Mouse (Mus musculus): ENCODE data around the gene Hoxc6. TPM values are rescaled to one million over a fixed set of nuclear protein-coding genes. Genes with fewer than 3 reads are reported as not detected.

Hoxc6 gene
- polyA plus RNA-seq, 1 experiment, result 0.16 TPM

DNA sequence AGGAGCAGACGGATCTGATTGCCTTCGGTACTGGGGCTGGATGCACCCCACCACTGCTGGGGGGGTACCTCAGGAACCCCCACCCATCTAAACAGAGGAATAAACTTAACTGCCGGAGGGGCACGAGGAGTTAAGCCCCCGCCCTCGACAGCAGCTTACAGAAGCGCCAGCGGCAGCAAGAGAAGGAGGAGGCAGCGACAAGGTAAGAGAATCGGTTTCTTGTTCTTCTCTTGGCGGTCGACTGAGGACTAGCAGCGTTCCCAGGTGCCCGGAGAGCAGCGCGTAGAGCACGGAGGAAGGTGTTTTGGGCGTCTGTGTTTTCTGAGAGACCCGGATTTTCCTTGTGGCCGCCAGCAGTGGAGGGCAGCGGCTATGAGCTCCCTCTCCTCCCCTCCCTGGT, 25.8 kb upstream of the Hoxc6 start:
- Histone ChIP-seq H3K4me3 (replicated peaks; ENCODE audit: insufficient read depth, low read depth, low read length) (no peak overlapping the region), H3K4me1 (ENCODE audit: control insufficient read depth, insufficient read depth, low read length) (no peaks in the 10 kb centered on the region), H3K27ac (ENCODE audit: insufficient read depth, low read length) (no peak overlapping the region), H3K27me3 (ENCODE audit: control insufficient read depth, insufficient read depth, low read length) (peaks cover 21% of the 10 kb centered on the region; the same call in 1 of the 2 replicates)
- WGBS, result 1% methylated on average over 21 of the region's 21 CpGs
- no peak for DNase-seq
- TF ChIP-seq POLR2A (IDR thresholded peaks at IDR 0.05; ENCODE audit: borderline replicate concordance, insufficient read depth, low read length), result no peak
- no peak for TF ChIP-seq CTCF (IDR thresholded peaks at IDR 0.05; ENCODE audit: borderline replicate concordance, insufficient read depth, low read depth, low read length)

DNA sequence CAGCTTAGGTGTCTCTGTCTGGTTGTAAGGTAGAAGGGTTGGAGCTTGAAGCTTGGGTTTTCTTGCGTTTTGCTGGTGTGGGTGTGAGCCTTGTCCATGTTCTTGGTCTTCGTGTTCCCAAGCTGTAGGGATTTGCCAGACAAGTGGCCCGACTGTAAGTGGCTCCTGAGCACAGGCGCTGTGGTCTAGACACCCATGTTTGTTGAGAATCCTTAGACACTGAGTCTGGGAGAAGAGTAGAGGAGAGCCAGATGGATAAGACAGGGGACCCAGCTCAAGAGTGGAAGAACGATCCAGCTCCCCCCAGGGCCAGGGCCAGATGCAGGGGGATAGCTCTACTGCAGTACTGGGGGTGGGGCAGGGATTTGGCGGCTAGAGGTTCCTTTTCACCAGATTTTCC, 25.3 kb upstream of the Hoxc6 start:
- DNase-seq, result no peak
- H3K27ac ChIP-seq (ENCODE audit: insufficient read depth, low read length), result no peak overlapping the region
- no peaks in the 10 kb centered on the region for H3K4me1 ChIP-seq (ENCODE audit: control insufficient read depth, insufficient read depth, low read length)
- 5% methylated on average over 6 of the region's 6 CpGs for WGBS
- no peak overlapping the region for H3K4me3 ChIP-seq (replicated peaks; ENCODE audit: insufficient read depth, low read depth, low read length)
- TF ChIP-seq POLR2A (IDR thresholded peaks at IDR 0.05; ENCODE audit: borderline replicate concordance, insufficient read depth, low read length) (no peak), CTCF (IDR thresholded peaks at IDR 0.05; ENCODE audit: borderline replicate concordance, insufficient read depth, low read depth, low read length) (no peak)
- peaks cover 23% of the 10 kb centered on the region; the same call in 1 of the 2 replicates for H3K27me3 ChIP-seq (ENCODE audit: control insufficient read depth, insufficient read depth, low read length)

DNA sequence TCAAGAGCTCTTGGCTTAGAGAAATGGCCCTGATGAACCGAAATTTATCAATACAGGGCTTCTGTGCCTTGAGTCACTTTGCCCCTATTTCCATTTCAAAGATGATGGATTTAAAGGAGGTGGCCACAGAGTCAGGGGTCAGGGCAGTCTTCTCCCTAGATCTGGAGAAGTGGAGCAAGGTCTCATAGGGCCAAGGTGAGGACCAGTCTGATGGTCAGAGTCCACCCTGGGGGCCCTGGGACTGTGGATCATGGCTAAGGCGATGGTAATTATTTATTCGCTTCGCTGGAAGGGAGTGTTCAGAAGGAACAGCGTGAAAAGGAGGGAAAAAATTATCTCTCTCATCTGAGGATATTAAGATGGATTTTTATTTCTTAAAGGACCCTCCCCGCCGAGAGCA, 23.0 kb upstream of the Hoxc6 start:
- WGBS, result 5% methylated on average over 7 of the region's 7 CpGs

DNA sequence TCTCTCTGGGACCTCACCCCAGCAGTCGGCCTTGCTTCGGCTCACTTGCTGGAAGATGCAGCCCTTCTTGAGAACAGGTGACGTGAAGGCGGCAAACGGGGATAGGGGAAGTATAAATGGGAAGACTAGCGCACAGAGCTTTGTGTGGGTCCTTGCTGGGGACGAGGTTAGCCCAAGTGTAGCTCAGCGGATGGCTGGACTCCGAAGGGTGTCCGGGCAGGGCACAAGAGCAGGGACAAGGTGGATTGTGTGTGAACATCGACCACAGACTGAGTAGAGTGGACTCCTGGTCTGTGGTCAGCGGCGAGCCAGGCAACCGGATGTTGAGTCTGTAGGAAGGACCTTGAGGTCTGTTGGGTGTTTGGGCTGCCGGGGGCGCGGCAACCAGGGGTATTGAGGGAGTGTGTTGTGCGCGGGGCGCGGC, 22.4 kb upstream of the Hoxc6 start:
- H3K27me3 ChIP-seq (ENCODE audit: control insufficient read depth, insufficient read depth, low read length), result peaks cover 19% of the 10 kb centered on the region; the same call in 1 of the 2 replicates
- H3K4me1 ChIP-seq (ENCODE audit: control insufficient read depth, insufficient read depth, low read length), result no peaks in the 10 kb centered on the region
- 3% methylated on average over 21 of the region's 21 CpGs for WGBS
- DNase-seq, result no peak
- no peak for TF ChIP-seq POLR2A (IDR thresholded peaks at IDR 0.05; ENCODE audit: borderline replicate concordance, insufficient read depth, low read length)
- TF ChIP-seq CTCF (IDR thresholded peaks at IDR 0.05; ENCODE audit: borderline replicate concordance, insufficient read depth, low read depth, low read length), result no peak
- no peak overlapping the region for H3K27ac ChIP-seq (ENCODE audit: insufficient read depth, low read length)
- no peak overlapping the region for H3K4me3 ChIP-seq (replicated peaks; ENCODE audit: insufficient read depth, low read depth, low read length)

More for the DNA sequence above, 23.0 kb upstream of the Hoxc6 start:
- H3K27ac ChIP-seq (ENCODE audit: insufficient read depth, low read length), result no peak overlapping the region
- H3K4me3 ChIP-seq (replicated peaks; ENCODE audit: insufficient read depth, low read depth, low read length), result no peak overlapping the region
- TF ChIP-seq POLR2A (IDR thresholded peaks at IDR 0.05; ENCODE audit: borderline replicate concordance, insufficient read depth, low read length) (no peak), CTCF (IDR thresholded peaks at IDR 0.05; ENCODE audit: borderline replicate concordance, insufficient read depth, low read depth, low read length) (no peak)
- peaks cover 22% of the 10 kb centered on the region; the same call in 1 of the 2 replicates for H3K27me3 ChIP-seq (ENCODE audit: control insufficient read depth, insufficient read depth, low read length)
- DNase-seq, result no peak
- H3K4me1 ChIP-seq (ENCODE audit: control insufficient read depth, insufficient read depth, low read length), result no peaks in the 10 kb centered on the region

DNA sequence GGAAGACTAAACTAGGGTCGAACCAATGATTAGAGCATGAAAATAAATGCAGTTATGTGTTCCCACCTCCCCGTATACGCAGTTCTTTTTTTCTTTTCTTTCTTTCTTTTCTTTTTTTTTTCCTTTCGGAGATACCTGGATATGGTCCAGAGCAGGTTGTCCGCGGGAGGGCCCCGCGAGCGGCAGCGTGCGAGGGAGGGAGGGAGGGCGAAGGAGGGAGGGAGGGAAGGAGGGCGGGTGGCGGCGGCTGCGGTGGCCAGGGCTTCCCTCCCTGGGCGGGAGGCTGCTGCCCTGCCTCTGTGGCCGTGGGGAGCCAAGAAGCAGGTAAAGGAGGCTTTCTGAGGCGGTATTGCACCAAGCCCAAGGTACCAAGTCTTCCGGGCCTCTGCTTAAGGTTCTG, 21.9 kb upstream of the Hoxc6 start, which contains the start of gene Hoxc9:
Gene Hoxc9 (plus strand): TSS at position 269 of the 400 bp plus-strand sequence.
- Histone ChIP-seq H3K27ac (ENCODE audit: insufficient read depth, low read length) (no peak within 1 kb of the TSS), H3K27me3 (ENCODE audit: control insufficient read depth, insufficient read depth, low read length) (peaks cover 19% of the 10 kb centered on the region; the same call in 1 of the 2 replicates), H3K4me1 (ENCODE audit: control insufficient read depth, insufficient read depth, low read length) (no peaks in the 10 kb centered on the region), H3K4me3 (replicated peaks; ENCODE audit: insufficient read depth, low read depth, low read length) (no peak within 1 kb of the TSS)
- no peak for TF ChIP-seq POLR2A (IDR thresholded peaks at IDR 0.05; ENCODE audit: borderline replicate concordance, insufficient read depth, low read length)
- no peak for TF ChIP-seq CTCF (IDR thresholded peaks at IDR 0.05; ENCODE audit: borderline replicate concordance, insufficient read depth, low read depth, low read length)
- WGBS, result under 1% methylated on average over 14 of the region's 20 CpGs
- DNase-seq, result no peak

DNA sequence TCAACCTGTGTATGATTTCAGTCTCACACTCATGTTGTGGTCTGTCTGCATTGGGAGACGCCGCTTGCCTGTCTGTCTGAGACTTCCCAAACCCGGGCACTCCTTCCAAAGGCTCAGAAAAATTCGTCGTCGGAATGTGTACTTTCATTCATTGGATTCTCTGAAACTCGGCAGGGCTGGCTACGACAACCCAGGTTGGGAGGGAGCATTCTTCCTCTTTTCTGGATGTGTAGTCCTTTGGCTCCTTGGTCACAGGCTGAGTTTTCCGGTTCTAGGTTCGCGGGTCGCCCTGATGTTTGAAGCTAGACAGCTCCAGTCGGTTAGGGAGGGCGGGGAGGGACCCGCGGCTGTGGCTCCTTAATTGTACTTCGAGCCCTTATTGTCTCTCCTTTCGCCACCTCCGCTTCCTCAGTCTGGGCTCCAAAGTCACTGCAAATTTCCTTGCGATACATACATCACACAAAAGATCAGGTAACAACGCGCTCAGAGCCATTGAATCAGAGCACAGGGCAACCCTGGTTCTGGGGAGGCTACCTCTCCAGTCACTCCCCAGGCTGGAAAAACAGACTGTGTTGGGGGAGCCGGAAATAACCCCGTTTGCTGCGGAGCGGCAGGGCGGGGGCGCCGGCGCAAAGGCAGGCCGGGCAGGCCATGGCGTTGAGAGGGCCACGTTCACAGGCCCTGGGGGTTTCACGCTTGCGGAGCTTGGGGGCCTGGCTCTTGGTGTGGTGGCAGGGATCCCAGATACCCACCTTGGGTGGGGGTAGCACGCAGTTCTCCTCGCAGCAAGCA, 21.2 kb upstream of the Hoxc6 start:
- no peak overlapping the region for H3K4me3 ChIP-seq (replicated peaks; ENCODE audit: insufficient read depth, low read depth, low read length)
- no peaks in the 10 kb centered on the region for H3K4me1 ChIP-seq (ENCODE audit: control insufficient read depth, insufficient read depth, low read length)
- TF ChIP-seq CTCF (IDR thresholded peaks at IDR 0.05; ENCODE audit: borderline replicate concordance, insufficient read depth, low read depth, low read length) (no peak), POLR2A (IDR thresholded peaks at IDR 0.05; ENCODE audit: borderline replicate concordance, insufficient read depth, low read length) (no peak)
- H3K27ac ChIP-seq (ENCODE audit: insufficient read depth, low read length), result no peak overlapping the region
- H3K27me3 ChIP-seq (ENCODE audit: control insufficient read depth, insufficient read depth, low read length), result peaks cover 23% of the 10 kb centered on the region; the same call in 1 of the 2 replicates
- no peak for DNase-seq
- 2% methylated on average over 37 of the region's 37 CpGs for WGBS

DNA sequence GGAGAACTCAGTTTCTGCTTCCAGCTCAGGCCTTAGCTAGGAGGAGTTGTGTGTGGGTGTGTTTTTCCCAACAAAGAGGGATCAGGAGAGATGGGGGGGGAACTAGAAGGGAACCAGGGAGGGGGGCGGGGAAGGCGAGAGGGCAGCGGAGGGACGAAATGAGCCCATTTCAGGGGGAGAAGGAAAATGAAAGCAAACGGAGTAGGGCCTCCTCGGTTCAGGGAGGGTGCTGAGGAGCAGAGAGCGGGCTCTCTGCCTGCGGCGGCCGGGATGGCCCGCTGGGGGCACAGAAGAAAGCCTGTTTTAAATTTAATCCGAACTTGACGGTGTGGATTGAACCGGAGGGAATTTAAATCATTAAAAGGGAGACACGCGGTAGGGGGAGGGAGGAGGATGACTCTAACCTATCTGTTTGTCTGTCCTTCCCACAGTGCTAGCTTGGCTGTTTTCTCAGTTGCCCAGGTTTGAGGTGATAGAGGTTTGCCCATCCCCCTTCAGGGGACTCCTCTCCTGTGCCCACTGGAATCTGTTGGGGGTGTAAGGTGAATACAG, 20.6 kb upstream of the Hoxc6 start:
- H3K27me3 ChIP-seq (ENCODE audit: control insufficient read depth, insufficient read depth, low read length), result peaks cover 22% of the 10 kb centered on the region; the same call in 1 of the 2 replicates
- WGBS, result 5% methylated on average over 16 of the region's 16 CpGs

More for the DNA sequence above, 20.6 kb upstream of the Hoxc6 start:
- Histone ChIP-seq H3K27ac (ENCODE audit: insufficient read depth, low read length) (no peak overlapping the region), H3K4me3 (replicated peaks; ENCODE audit: insufficient read depth, low read depth, low read length) (no peak overlapping the region), H3K4me1 (ENCODE audit: control insufficient read depth, insufficient read depth, low read length) (no peaks in the 10 kb centered on the region)
- no peak for TF ChIP-seq CTCF (IDR thresholded peaks at IDR 0.05; ENCODE audit: borderline replicate concordance, insufficient read depth, low read depth, low read length)
- no peak for DNase-seq

Data from cerebellum, adult 2 months (tissue).